Mouse (Mus musculus): ENCODE measurements around the gene Ica1.

Ica1 gene

DNA sequence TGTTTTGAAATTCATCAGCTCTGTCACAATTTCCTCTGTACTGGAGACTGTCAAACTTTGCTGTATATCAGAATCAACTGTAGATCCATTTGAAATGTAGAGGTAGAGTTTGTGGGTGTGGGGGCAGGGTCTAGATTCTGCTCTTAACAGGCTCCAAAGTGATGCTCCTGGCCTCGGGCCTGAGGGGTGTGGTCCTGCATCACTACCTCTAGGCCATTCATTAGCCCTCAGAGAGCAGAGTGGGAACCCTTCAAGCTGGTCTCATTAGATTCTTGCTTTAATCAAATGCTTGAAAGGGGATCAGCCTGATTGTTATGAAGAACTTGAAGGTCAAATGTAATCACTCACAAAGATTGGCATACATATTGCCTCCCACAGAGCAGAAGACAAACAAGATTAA lies 36.6 kb downstream of the Ica1 start:
- no peak for DNase-seq

DNA sequence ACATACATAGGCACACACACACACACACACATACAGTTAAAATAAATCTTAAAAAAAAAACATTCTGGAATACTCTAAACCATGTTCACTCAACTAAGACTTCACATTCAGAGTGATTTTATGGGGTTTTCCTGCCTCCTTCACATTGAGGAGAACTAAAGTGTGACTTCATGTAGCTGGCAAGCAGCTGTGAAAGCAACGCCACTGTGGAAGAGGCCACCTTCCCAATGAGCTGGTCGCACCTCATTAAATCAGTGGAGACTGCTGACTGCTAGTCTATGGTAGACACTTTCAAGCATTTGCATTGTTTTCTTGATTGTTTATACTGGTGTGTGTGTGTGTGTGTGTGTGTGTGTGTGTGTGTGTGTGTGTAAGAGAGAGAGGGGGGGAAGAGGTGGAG lies 38.2 kb downstream of the Ica1 start:
- DNase-seq = no peak

DNA sequence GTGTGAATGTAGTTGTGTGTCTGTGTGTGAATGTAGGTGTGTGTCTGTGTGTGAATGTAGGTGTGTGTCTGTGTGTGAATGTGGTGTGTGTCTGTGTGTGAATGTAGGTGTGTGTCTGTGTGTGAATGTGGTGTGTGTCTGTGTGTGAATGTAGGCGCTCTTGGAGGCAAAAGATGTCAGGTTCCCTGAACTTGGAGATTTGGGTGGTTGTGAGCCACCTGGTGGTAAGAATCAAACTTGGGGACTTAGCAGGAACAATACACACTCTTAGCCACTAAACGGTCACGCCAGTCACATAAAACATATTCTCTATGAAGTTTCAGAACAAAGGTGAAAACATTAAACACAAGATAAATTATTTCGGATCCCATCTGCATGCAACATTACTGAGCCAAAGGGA lies 39.9 kb downstream of the Ica1 start:
- DNase-seq = peak; percentile 45

DNA sequence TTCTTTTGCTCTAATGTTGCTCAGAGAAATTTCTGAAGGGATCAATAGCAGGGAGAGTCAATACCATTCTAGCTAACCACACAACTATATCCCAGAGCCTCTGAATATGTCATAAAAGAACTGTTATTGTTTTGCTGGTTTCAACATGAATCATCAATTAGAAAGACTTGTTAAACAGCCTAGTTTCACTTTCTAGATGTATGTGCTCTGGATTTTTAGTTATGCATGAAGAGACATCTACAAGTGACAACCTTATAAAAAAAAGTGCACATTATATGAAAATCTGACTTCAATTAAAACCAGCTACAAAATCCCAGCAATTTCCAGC lies 41.8 kb downstream of the Ica1 start:
- DNase-seq = no peak

DNA sequence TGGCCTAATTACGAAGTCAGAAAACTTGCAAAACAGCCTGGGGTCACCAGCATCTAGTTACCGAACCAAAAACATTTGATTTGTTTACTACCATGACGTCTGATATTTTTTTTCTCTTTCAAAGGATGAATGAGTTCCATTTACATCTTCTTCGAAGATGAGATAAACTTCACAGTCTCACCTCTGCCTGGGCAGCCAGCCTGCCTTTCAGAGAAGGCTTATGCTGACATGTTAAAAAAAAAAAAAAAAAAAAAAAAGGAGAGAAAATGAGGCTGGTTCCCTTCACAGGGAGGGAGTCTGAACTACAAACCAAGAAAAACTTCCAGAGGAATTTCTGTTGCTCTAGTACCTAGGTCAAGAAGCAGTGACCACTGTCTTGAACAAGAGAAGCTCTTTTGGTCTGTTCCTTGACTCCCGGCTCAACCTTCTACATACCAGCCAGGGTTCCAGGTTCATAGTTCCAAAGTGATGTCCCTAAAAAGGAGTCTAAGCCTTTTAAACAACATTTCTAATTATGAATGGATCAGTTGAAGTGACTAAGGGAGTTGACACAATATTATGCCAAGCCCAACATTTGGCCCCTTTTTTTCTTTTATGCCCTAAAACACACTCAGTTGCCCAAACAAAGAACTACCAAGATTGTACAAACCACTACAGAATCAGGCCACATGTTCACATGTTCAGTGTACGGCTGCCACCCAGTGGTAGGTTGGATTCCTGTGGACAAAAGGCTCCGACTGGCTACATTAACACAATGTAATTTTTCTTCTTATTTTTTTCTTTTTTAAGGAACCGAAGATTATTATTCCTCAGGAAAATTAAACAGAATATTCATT lies 42.4 kb downstream of the Ica1 start:
- peak; percentile 85 for DNase-seq

DNA sequence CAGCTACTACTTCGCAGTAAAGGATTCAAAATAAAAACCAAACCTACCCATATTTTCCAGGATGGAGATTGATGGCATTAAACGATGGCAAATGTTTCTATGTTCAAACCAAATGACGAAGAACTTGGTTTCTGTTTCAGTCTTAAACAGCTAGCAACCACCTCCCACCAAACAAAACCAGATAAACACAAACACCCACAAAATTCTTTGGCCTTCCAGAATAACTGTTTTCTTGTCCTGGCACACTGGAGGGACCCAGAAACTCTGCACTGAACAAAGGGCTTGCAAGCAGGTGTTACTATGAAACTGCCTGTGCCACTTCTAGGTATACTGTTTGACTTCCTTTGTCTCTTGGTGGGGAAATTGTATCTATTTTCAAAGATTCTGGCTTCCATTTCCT lies 43.2 kb downstream of the Ica1 start:
- no peak for DNase-seq

DNA sequence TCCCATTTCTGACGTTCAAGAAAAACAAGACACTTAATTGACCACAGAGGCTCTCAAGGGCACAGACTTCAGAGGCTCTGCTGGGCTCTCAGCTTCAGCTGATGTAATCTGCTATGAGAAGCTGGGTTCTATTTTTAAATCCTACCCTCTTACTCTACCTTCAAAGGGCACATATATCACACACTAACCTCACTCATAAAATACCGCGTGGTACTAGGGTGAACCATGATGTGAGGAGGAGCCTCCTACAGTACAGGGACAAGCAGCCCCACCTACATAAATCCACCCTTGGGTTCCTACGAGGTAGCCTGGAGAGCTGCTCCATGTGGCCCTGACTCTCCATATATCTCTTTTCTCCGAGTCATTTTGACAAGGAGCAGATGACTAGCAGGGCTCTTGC lies 45.8 kb downstream of the Ica1 start:
- no peak for DNase-seq

DNA sequence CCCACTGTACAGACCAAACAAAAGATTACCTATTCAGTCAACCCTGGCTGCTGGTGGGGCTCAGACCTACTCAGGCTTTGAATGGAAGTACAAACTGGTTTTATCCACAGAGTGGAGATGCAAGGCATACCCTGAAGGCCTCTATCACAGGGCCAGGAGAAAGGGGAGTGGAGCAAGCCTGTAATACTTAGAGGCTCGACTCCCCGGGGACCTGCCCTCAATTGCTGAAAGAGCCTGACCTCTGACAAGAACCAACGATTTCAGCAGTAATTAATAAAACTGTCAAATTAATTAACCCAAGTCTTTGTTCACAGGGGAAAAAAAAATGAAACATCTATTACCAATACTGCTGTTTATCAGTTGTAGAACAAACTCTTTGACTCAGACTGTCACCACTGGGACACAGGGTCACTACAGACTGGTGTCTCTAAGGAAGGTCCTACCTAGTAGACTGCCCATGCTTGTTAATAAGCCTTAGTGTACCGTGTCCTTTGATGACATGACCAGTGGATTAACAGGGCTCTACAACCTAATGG lies 46.6 kb downstream of the Ica1 start:
- DNase-seq = no peak

DNA sequence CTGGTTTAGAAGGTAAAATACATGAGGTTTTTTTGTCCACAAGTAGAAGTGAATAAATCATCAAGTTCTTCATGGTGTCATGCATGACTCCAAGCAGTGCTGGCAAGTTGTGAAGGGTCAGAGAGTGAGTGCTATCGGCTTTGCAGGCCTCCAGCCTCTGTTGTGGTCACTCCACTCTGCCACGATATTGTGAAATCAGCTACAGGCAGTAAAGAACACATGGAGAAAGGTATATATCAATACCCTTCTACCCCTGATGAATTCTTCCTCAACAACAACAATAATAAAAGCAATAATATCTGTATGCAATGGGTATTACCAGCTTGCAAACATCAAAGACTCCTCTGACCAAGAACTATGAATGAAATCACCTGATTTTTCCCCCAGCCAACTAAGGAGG lies 47.9 kb downstream of the Ica1 start:
- DNase-seq = no peak

DNA sequence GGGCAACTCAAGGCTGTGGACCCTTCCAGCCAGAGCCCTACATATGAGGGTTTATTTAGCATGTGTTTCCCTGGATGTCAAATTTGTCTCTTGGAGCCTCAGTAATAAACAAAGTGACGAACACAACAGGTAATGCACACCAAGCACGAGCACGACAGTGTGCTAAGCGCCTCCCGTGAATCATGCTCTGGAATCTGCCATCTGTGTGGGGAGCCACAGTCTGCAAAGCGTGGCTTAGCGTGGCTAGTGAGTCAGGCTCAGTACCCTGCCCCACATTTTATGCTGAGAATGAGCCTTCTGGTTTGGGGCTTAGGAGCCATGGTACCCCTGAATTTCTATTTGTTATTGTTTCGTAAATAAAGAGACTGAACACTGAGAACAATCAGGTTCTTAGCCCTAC lies 50.5 kb downstream of the Ica1 start:
- no peak for DNase-seq

DNA sequence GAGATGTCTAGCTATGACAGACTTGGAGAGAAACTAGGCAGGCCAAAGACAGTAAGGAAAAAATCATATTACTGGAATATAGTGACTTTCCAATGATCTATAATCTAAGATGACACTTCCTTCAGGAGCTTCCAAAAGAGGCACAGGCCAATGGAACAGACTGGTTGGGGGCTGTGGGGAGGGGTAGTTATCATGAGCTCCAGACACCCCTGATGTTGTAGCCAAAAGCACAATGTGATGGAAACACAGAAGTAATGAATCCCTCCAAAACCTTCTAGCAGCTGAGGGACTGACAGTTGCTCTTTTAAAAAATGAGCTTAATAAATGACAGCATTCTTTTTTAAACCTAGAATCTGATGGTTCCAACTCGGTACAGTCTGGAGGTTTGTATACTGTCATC lies 52.7 kb downstream of the Ica1 start:
- no peak for DNase-seq

DNA sequence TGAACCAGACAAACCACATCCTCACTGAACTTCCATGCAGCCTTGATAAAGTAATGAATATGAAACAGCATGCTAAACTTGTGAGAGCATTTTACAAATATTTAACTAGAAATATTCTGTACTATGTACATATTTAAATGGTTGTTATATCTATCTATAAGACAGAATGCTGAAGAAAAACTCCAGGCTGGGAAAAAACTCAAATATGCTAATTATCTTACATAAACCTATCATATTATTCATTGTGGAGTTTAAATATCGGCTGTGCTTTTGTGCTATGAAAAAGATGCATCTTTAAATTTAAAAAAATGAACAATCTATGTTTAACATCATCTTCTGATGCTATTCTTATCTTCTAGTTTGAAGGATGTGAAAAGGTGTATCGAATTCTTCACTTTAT lies 58.6 kb downstream of the Ica1 start:
- no peak for DNase-seq

DNA sequence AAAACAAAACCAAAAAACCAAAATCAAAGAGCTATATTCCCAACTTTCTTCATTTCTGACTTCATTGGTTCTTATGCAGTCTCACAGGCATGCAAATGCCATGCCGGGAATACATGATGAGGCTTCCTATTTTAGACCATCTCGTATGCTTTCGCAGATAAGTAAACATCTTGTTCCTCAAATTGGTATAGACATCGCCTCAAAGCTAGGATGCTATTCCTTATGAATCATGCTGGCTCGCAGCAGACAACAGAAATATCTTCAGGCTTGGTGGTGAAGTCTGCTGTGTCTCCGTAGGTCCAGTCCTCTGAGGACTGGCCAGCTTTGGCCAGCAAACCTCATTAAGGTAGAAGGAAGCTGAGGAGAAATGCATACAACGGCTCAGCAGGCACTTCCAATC lies 60.3 kb downstream of the Ica1 start:
- no peak for DNase-seq

DNA sequence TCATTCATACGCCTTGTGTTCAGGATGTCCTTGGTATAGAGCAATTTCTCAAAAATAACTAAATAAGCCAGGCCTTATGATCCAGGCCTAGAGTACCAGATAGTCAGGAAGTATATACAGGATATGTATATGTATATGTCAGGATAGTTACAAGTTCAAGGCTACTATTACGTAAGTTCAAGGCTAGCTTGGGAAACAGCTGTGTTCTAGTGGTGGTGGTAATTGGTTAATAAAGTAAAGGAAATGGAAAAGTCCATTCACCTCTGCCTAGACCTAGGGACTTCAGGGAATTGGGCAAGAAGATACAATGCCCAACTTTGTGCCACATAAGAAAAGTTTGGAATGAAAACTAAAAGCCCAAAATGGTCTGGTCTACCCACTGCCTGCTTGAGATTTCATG lies 61.7 kb downstream of the Ica1 start:
- no peak for DNase-seq

DNA sequence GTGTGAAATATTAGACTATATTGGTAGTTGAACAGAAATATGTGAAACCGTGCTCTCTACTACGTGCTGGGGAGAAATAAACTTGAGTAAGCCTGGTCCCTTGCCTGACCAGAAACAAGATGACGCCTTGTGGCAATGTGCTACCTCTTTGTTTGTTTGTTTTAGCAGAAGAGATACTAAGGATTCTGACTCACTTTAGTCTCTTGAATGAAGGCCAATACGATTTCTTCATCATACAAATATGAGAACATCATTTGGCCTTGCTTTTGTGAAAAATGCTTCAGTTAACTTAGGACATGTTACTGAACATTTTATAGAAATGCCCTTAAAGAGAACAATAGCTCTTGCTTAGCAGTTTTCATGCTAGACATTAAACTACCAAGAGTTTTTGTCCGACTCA lies 67.0 kb downstream of the Ica1 start:
- no peak for DNase-seq

DNA sequence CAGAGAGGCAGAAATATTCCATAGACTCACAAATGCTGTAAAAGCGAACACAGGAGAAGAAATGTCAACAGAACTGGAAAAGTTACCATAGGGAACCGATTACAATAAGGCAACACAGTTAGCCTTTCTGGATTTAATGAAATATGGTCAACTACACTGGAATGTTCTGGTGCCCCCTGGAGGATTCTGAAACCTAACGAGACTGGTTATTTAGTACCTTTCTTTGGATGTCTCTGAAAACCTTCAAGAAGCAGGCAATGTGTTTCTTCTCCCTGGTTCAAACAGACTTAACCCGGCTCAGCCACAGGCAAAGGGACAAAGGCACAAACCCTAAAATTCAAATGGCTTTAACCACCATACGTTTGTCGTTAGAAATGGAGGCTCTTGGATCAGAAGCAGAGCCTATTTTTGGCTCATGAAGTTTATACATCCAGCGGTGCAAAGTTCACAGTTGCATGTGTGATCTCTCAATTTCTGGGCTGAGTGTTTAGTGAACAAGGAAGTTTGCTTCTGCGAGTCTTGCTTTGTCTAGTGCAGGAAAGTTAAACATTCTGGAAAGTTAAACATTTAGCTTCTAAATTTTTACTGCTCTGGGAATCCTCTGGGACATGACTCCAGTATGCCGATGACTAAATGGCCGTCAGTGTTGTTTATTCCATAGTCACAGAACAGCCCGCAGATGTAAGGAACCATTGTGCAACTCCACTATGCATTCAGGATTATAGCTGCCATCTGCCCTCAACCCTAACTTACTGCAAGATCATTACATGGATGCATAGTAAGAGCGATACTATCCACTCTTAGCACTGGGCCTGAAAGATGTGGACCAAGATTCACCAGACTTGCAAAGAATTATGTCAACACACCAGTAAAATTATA lies 83.4 kb downstream of the Ica1 start:
- DNase-seq = peak; percentile 76

DNA sequence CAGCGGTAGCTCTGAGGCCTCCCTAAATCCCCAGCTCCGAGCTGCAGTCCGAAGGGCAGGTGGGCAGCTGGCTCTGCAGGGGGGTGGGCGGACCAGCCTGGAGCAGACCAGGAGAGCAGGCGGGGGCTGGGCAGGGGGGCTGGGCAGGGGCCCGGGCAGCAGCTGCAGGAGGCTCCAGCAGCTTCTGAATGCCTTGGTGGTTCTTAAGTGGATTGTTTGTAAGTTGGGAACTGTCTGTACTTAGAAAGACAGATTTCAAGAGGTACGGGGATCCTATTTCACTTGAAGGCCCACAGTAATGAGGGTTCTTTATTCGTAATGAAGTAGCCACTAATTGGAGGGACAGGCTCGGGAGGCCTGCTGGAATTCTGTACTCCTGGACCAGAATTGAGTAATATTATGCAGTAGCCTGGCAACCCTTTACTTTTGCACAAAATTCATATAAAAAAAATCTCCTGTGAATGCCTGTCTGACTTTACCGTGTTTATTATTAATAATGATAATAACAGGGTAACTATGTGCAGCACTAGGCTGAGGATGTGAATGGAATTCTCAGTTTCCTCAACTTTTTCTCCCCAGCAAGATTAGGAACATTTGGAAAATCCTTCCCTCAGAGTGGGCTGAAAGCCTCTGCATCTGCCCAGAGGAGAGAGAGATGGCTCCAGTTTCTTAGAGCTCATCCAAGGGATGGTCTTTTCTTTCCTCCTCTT lies 84.2 kb downstream of the Ica1 start:
- DNase-seq = no peak

DNA sequence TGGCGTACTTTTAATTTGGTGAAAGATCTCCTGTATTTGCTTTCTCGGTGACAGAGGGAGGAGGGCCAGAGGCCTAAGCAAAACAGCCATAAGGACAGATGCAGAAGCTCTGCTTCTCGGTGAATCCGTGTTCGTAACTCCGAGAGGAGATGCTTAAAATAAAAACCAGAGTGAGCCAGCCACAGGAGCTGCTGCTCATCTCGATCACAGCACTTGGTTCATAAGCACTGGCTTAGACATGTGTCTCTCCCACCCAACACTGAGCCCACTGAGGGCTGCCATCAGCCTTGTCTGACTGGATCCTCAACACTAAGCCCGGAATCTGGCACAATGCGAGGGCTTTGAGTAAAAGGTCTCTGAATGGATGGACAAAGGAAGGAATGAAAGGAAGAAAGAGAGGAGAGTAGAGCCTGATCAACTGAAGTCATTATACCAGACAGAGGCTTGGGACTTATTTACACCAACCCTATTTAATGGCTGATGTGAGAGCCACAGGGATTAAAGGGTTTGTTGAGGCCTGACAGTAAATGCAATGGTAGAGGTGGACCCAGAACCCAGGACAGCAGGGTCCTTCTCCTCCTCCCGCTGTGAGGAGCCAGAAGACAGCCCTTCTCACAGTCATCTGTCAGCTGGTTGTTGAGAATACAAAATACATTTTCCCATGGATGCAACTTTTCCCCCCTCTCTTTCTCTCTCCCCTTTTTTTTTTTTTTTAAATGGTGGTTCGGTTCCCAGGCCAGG lies 85.0 kb downstream of the Ica1 start:
- no peak for DNase-seq

DNA sequence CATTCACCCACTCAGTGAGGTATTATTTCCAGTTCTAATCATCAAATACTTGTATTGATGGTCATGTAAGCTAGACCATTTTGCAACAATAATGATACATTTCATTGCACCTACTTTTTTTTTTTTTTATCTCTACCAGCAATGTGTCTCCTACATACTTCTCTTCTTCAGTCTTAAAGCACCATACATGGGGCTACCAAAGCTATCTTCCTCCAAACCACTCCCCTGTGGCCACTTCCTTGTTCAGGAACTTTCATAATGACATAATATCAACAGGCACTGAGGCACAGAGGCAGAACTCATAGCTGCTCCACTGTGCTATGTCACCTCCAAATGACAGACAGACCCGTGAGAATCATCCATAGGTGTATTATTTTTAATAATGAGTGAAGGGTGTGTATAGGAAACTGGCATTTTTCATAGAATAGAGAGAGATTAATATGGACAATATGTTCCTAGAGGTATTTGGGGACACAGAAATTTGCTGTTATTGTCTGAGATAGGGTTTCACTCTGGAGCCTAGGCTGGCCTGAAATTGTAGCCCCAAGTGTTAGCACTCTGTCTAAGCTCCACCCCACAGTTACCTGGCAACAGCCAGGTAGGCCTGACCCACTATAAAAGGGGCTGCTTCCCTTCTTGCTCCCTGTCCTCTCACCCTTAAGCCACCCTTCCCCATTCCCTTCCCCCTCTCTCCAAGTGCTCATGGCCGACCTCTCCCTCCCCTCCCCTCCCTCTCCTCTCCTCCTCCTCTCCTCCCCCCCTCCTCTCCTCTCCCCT lies 86.9 kb downstream of the Ica1 start:
- peak; percentile 49 for DNase-seq

DNA sequence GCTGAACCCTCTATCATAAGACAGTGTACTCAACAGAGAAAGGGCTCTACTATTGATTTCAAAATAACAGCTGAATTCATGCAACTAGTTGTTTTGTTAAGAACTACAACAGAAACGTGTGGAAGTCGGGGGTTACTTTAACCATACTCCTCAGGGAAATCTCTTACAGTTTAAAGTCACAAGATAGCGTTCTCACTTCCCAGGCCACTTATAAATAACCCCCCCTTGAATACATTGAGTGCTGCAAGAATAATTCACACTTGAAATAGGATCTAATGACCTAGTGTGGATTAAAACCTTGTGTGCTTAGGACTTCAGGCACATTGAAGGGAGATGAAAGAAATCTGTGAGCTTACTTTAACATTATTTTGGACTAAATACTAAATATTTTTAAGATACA lies 87.8 kb downstream of the Ica1 start:
- no peak for DNase-seq

DNA sequence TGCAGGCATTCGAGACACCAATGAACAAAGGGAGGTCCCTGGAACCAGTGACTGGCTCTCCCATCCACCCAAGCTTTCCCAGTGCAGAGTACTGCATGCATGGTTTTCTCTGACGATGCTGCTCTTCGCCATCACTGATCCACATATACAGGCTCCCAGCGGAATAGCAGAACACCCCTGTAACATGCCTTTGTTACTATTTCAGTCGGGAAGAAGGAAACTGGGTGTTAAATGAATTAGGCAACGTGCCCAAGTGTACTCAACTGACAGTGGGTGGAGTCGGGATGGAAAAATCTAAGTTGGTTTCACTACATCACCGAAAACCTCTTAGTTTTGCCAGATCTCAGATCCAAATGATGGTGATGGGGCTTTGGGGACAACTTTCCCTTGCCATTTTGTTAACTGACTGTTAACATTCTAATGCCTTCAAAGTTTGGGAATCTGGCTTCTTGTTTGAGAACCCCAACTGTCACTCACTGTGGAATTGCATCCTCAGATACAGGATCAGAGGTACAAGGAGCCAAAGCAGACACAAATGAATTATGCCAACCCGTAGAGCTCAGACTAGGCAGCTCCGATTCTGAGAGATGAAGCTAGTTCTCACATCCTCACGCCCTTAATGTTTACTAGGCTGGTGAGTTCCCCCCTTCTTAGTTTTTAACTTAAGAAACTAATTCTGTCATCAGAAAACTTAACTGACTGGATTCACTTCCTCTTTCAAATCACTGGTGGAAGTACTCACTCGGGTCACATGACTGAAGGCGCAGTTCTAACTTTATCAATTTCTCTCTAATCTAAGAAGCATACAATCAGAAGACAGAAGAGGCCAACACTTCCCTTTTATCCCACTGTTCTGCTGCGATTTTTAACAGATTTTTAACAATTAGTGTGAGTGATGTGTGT lies 91.4 kb downstream of the Ica1 start:
- DNase-seq = peak; percentile 47

All from lung, postnatal 36 days (tissue).